Mouse (Mus musculus) yolk sac, embryonic 10.5 days (tissue): ENCODE results near the gene Mrtfa.

Experiments used
- DNase-seq: peaks from one replicate; pipeline ENCODE4 v3.0.0-alpha.2; 2017; ENCODE audit warnings: low spot score

Mrtfa gene

GRCm38 (mm10) chr15:81155845-81156244 lies 34.7 kb downstream of the Mrtfa start:
- no peak for DNase-seq

DNA sequence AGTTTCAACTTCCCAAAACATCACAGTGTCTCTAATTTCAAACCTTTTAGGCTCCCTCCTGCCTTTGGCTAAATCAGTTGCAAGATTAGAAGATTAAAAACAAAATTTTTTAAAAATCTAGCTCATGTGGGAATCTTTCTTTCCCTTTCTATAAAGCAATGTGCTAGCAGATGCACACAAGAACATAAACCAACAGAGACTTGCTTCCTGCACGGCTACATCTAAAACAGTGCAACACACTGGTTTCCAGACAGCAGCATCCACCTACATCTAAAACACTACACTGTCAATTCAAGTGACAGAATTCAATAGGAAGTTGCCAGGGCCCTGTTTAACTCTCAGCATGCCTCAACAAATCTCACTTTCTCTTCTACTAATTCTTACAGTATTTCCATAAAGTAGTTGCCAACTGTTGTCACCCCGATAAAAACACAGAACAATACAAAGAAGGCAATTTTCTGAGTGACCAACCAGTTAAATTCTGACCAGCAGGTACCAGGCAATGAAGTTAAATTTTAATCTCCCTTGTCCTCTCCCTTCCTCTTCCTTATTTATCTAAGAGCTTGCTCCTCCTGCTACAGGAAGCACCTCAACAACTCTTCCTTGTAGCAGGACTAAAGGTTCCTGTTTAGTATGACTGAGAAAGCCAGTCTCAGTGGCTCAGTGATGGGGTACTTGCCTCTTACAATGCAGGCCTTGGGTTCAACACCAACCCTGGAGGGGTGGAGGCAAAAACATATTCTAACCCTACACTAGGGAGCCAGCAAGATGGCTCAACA lies 35.5 kb downstream of the Mrtfa start:
- DNase-seq, result no peak

- DNase-seq, result no peak
Measured at GRCm38 (mm10) chr15:81141956-81142576, 48.5 kb downstream of the Mrtfa start.

- no peak for DNase-seq
Measured at GRCm38 (mm10) chr15:81140004-81140403, 50.6 kb downstream of the Mrtfa start.

GRCm38 (mm10) chr15:81137298-81137697 lies 53.3 kb downstream of the Mrtfa start:
- no peak for DNase-seq

DNA sequence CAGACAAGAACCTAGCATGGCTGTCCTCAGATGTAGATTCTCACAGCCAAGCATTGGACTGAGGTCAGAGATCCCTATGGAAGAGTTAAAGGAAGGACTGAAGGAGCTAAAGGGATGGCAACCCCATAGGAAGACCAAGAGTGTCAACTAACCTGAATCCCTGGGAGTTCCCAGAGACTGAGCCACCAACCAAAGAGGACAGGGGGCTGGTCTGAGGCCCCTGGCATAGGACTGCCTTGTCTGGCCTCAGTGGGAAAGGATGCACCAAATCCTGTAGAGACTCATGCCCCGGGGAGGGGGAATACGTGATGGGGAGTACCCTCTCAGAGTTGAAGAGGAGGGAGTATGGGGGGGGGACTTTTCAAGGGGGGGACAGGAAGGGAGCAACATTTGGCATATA lies 56.8 kb downstream of the Mrtfa start:
- no peak for DNase-seq

- no peak for DNase-seq
Measured at GRCm38 (mm10) chr15:81131152-81131551, 59.4 kb downstream of the Mrtfa start.

GRCm38 (mm10) chr15:81129970-81130369 lies 60.6 kb downstream of the Mrtfa start:
- DNase-seq, result no peak

GRCm38 (mm10) chr15:81128155-81128838 lies 62.3 kb downstream of the Mrtfa start:
- no peak for DNase-seq

- no peak for DNase-seq
Measured at GRCm38 (mm10) chr15:81124282-81124681, 66.3 kb downstream of the Mrtfa start.

- no peak for DNase-seq
Measured at GRCm38 (mm10) chr15:81123122-81123521, 67.4 kb downstream of the Mrtfa start.

DNA sequence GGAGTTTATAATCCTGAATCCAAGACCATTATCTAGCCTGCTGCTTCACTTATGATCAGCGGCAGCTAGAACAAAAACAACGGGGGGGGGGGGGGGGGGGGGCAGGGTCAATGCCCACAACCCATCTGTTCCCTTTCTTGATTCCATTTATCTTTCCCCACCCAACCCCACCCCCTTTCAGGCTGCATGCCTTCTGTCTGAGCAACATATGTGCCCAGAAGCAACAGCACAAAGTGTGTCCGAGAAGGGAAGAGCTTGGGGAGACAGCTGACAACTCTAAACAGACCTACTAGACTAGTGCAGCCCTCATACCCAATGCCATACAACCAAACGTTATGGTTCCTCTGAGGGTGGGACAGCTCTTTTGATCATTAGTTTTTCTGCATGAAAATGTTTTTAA lies 68.0 kb downstream of the Mrtfa start:
- DNase-seq, result no peak

DNA sequence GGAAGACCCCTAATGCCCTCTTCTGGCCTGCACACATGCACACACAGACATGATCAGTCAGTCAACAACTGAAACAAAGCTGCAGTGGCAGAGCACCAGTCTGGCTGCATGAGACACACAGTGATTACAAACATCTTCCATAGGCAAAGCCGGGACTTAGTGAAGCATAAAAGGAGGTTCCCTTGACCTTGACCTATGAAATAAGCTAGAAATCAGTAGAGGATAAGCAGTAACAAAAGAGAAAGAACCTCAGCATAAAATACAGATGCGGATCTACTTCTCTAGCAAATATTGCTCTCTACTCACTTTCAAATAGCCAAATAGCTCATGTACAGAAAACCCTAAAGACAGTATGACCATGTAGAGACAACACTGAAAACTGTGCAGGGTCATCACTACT lies 68.5 kb downstream of the Mrtfa start:
- DNase-seq, result no peak

- no peak for DNase-seq
Measured at GRCm38 (mm10) chr15:81120946-81121345, 69.6 kb downstream of the Mrtfa start.

DNA sequence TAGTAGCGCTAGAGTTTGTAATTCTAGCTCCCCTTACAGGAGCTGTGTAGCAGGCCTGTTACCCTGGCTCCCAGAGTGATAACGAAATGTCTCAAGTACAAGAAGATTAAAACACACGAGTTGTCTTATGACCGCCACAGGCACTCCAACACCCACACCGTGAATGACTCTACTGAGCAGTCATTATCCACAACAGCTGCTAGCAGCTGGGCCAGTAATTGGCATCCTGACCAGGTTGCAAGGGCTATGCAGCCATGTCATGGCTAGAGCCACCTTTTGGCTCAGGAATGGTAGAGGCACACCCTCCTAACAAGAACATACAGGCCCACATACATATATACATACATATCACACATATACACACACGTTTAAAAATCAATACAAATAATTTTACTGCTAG lies 70.4 kb downstream of the Mrtfa start:
- DNase-seq, result no peak

DNA sequence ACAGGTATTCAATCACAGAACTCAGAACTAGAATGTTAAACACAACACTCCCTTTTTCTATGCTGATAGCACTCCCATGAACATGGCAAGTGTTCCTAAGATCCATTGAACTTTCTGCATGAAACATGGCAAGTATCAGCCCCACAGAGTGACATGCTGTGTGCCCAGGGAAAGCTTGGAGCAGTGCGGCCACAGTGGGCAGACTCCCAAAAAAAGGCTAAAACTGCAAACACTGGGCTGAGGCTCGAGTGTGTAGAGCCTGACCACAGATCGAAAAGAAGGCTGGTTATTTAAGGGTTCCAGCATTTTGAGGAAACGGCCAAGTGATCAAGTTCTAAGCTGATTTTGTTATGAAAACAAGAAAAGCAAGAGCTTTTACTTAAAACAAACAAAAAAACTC lies 72.3 kb downstream of the Mrtfa start:
- no peak for DNase-seq

GRCm38 (mm10) chr15:81112589-81112988 lies 78.0 kb downstream of the Mrtfa start:
- DNase-seq, result no peak

GRCm38 (mm10) chr15:81110315-81110714 lies 80.2 kb downstream of the Mrtfa start:
- DNase-seq, result no peak

- no peak for DNase-seq
Measured at GRCm38 (mm10) chr15:81105962-81106361, 84.6 kb downstream of the Mrtfa start.

DNA sequence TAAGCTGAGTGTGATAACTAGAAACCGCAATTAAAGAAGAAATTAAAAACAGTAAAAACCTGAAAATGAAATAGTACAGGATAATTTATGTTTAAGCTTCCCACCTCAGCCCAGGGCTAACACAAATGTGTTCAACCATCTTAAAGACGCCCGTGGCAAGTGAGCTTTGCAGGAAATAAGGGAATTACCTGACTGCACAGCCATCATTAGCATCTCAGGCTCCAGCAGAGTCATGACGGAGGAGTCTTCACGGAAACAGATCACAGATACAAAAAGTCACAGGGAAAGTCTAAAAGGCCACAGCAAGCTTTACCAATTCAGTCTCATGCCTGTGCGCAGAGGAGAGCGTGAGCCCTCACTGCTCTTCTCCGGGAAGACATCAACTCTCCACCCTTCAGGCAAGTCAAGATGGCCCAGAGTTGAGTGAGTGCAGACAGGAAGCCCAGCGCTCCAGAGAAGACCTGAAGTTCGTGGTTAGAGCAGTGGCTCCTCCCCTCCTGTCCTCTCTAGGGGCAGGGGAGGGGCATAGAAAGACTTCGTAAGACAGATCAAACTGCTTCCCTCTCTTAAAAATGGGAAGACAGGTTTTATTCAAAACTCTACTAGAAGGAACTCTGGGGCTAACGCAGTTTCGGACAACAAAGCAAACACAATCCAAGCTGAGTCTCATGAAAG lies 85.8 kb downstream of the Mrtfa start:
- DNase-seq, result no peak

DNA sequence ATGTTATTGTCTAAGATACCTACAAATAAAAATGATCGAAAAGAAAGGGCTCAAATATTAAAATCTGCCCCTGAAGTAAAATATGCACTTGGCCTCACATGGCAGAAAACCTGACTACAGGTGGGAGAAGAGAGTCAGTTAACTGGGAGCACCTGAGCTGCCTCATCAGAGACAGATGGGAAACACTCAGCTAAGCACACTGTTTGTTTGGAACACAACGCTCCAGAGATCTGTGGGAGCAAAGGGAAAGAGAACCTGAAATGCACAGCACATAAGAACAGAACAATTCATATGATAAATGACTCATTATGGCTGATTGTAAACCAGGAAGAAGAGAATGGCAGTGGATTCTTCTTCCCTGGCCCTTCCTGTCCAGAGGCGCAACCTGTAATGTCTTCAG lies 87.1 kb downstream of the Mrtfa start:
- DNase-seq, result no peak

DNA sequence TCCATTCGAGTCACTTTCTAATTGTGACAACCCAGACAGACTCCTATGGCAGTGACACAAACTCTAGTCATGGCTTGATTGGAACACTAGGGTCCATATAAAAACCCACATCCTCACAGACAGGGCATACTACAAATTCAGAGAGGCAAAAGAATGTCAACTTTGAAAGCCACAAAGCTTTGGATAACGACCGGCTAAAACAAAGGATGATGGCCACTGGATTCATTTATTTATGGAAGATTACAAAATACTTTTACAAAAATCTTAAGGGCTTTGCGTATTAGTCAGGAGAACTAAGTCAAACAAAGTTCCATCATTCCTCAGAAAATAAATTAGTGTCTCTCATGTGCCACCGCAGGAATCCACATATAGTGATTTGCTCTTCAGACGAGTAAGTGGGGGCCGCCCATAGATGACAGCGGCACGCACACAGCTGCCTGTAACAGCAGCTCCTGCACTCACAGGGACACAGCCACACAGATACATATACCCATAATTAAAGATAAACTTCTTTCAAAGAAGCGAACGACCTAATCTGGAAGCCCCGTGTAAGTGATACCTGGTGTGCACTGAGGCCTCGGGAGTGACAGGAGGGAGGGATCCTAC lies 88.2 kb downstream of the Mrtfa start:
- no peak for DNase-seq
